Mouse (Mus musculus) liver, adult 2 months (tissue): ENCODE measurements at regions not wholly inside any gene's neighbourhood (a gene's known extent, or its start where the extent isn't known, plus 50 kb on each side); places are given as distances from the start of the nearest gene placed in this dataset.
"Not testable (repeated sequence)": the region's sequence is repeated elsewhere in the genome, so short reads cannot be mapped to it uniquely, and the experiment has no call there.

Source experiments
- CTCF ChIP-seq: fragments of 200-500 bp; IDR thresholded peaks from 2 replicates; pipeline ENCODE4 v1.5.1; 2011; ENCODE audit warnings: low read depth, low read length, control low read depth
- POLR2A ChIP-seq: fragments of 200-500 bp; IDR thresholded peaks from 2 replicates; pipeline ENCODE4 v1.6.1; 2011; ENCODE audit warnings: low read length, control low read depth; ENCODE audit not compliant: insufficient read depth; ENCODE audit errors: extremely low read depth

- TF ChIP-seq POLR2A, CTCF: not testable (repeated sequence)
These were observed 52.1 kb upstream of the Dyrk2 start for GRCm38 (mm10) chr10:118922120-118922519.
